Mouse (Mus musculus): ENCODE measurements around the gene Inpp5d. TPM values are rescaled to one million over a fixed set of nuclear protein-coding genes. Genes with fewer than 3 reads are reported as not detected.

The Inpp5d gene
- 14.9 TPM for polyA plus RNA-seq (2014; fragmentation: Illumina TruSeq; extraction: RNeasy Lipid Tissue Mini Kit (QIAGEN cat#74804); ENCODE audit: insufficient read depth, low read depth, low replicate concordance)

GRCm38 (mm10) chr1:87620211-87620668 is at the start of gene Inpp5d:
Inpp5d (plus strand) TSS chr1:87620312.

GRCm38 (mm10) chr1:87573800-87574215 is 46.3 kb upstream of the Inpp5d start, which contains the start of gene Ngef:
Ngef (minus strand) TSS chr1:87573870.

DNA sequence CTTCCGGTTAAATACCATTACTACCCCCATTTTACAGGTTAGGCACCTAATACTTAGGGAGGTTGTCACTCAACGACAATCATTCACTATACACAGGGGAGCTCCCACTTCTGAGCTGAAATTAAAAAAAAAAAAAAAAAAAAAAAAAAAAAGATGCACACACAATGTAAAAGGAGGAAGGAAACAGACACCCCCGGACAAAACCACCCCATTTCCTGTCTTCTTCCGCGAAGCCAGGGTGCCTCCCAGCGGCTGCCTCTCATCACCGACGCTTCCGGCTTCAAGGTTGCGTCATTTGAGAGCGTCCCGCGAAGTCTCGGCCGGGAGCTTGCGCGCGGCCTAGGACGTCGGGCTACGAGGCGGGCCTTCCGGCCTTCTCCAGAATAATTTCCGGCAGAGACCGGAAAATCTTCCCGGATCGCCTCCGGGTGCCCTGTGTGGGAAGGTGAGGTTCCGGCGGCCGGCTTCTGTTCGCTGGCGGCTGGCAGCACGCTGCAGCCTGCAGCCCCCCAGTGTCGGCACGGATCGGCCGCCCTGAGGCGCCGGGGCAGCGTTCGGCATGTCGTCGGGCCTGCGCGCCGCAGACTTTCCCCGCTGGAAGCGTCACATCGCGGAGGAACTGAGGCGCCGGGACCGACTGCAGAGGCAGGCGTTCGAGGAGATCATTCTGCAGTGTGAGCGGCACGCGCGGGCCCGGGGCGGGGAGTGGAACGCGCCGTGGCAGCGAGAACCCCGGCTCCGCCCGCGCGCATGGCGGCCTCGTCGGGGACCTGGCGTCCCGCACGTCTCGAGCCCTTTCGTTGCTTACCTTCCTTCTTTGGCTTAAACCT is 135.7 kb downstream of the Inpp5d start, which contains the start of gene Atg16l1:
Atg16l1 (plus strand) TSS at position 230 of the 830 bp plus-strand sequence.

Other genes with a start within 250 kb of the Inpp5d start
- gene Kcnj13, start 225.6 kb upstream of the Inpp5d start, polyA plus RNA-seq (2014; fragmentation: Illumina TruSeq; extraction: RNeasy Lipid Tissue Mini Kit (QIAGEN cat#74804); ENCODE audit: insufficient read depth, low read depth, low replicate concordance) = 11.0 TPM
- gene Snorc, start 150.0 kb upstream of the Inpp5d start, polyA plus RNA-seq (2014; fragmentation: Illumina TruSeq; extraction: RNeasy Lipid Tissue Mini Kit (QIAGEN cat#74804); ENCODE audit: insufficient read depth, low read depth, low replicate concordance) = not detected
- gene Neu2, start 110.4 kb upstream of the Inpp5d start, polyA plus RNA-seq (2014; fragmentation: Illumina TruSeq; extraction: RNeasy Lipid Tissue Mini Kit (QIAGEN cat#74804); ENCODE audit: insufficient read depth, low read depth, low replicate concordance) = 1.3 TPM
- gene Ngef, start 46.4 kb upstream of the Inpp5d start, polyA plus RNA-seq (2014; fragmentation: Illumina TruSeq; extraction: RNeasy Lipid Tissue Mini Kit (QIAGEN cat#74804); ENCODE audit: insufficient read depth, low read depth, low replicate concordance) = 4.7 TPM
- gene Atg16l1, start 135.6 kb downstream of the Inpp5d start, polyA plus RNA-seq (2014; fragmentation: Illumina TruSeq; extraction: RNeasy Lipid Tissue Mini Kit (QIAGEN cat#74804); ENCODE audit: insufficient read depth, low read depth, low replicate concordance) = 16.3 TPM
- 0.13 TPM for gene Sag, start 183.4 kb downstream of the Inpp5d start, polyA plus RNA-seq (2014; fragmentation: Illumina TruSeq; extraction: RNeasy Lipid Tissue Mini Kit (QIAGEN cat#74804); ENCODE audit: insufficient read depth, low read depth, low replicate concordance)
- gene Dgkd, start 233.0 kb downstream of the Inpp5d start, polyA plus RNA-seq (2014; fragmentation: Illumina TruSeq; extraction: RNeasy Lipid Tissue Mini Kit (QIAGEN cat#74804); ENCODE audit: insufficient read depth, low read depth, low replicate concordance) = 24.4 TPM